Mouse (Mus musculus) midbrain, embryonic 14.5 days (tissue): ENCODE measurements around the gene Arf1. TPM values are rescaled to one million over a fixed set of nuclear protein-coding genes. Genes with fewer than 3 reads are reported as not detected.

Experiments used
- ATAC-seq: fragments of 200-750 bp; cut with Nextera tagmentation; 2 replicates; pipeline ENCODE4 v1.8.0; 2017; ENCODE audit warnings: moderate number of reproducible peaks, moderate library complexity; ENCODE audit not compliant: low FRiP score, low TSS enrichment
- DNase-seq: peaks from one replicate; pipeline ENCODE4 v3.0.0-alpha.2; 2015
- H3K27ac ChIP-seq: fragments of 300-500 bp; sonication (generic); replicated peaks from 2 replicates; pipeline ENCODE4 v1.5.1; 2014; ENCODE audit warnings: mild to moderate bottlenecking, low read depth, low read length, moderate library complexity
- H3K27me3 ChIP-seq: fragments of 300-500 bp; sonication (generic); 2 replicates; pipeline ENCODE4 v1.6.1; 2014; ENCODE audit warnings: low read length, control low read depth, mixed read lengths; ENCODE audit not compliant: control insufficient read depth, insufficient read depth
- H3K36me3 ChIP-seq: fragments of 300-500 bp; sonication (generic); 2 replicates; pipeline ENCODE4 v1.6.1; 2014; ENCODE audit warnings: low read length, control low read depth; ENCODE audit not compliant: control insufficient read depth, insufficient read depth
- H3K4me1 ChIP-seq: fragments of 300-500 bp; sonication (generic); 2 replicates; pipeline ENCODE4 v1.6.1; 2014; ENCODE audit warnings: mild to moderate bottlenecking, antibody characterized with exemption, low read length, control low read depth; ENCODE audit not compliant: control insufficient read depth, insufficient read depth
- H3K4me2 ChIP-seq: fragments of 300-500 bp; sonication (generic); 2 replicates; pipeline ENCODE4 v1.6.1; 2014; ENCODE audit warnings: mild to moderate bottlenecking, low read length, moderate library complexity
- H3K4me3 ChIP-seq: fragments of 300-500 bp; sonication (generic); replicated peaks from 2 replicates; pipeline ENCODE4 v1.5.1; 2014; ENCODE audit warnings: low read depth, low read length
- H3K9ac ChIP-seq: fragments of 300-500 bp; sonication (generic); replicated peaks from 2 replicates; pipeline ENCODE4 v1.6.1; 2014; ENCODE audit warnings: mild to moderate bottlenecking, low read length, moderate library complexity
- H3K9me3 ChIP-seq: fragments of 300-500 bp; sonication (generic); 2 replicates; pipeline ENCODE4 v1.6.1; 2016; ENCODE audit warnings: low read length, control low read depth, mixed read lengths; ENCODE audit not compliant: control insufficient read depth
- WGBS: fragments of 180-500 bp; shearing (Covaris S2); extraction: QIAGEN DNeasy Blood & Tissue Kit; methylation state at CpG from one replicate; pipeline ENCODE4 v1.1.7; 2014; 5-methylcytosine and 5-hydroxymethylcytosine counted together
- polyA plus RNA-seq: library from polyadenylated mRNA; unstranded; fragments of >200 nt; fragmentation: Nextera tagmentation; extraction: Ambion mirVana; gene quantifications from 2 replicates; pipeline ENCODE4 v1.2.1, GENCODE M21; 2014

Arf1 gene
- polyA plus RNA-seq, 1 experiment from 2014 or later, result 613 TPM

- peak overlapping the region; percentile 63 for H3K4me3 ChIP-seq
- DNase-seq, result peak; percentile 94
- under 1% methylated on average over 59 of the region's 59 CpGs for WGBS
- peak overlapping the region; percentile 74 for H3K9ac ChIP-seq
- peaks cover 14% of the 10 kb centered on the region; the same call in 1 of the 2 replicates for H3K4me1 ChIP-seq
- no peaks in the 10 kb centered on the region for H3K9me3 ChIP-seq
- H3K36me3 ChIP-seq, result peaks cover 5% of the 10 kb centered on the region
- peak overlapping the region; percentile 91 for H3K27ac ChIP-seq
- no peaks in the 10 kb centered on the region for H3K27me3 ChIP-seq
- peak overlapping the region; percentile 77 for H3K4me2 ChIP-seq
- peak; percentile 95 for ATAC-seq
These were observed 36.6 kb downstream of the Arf1 start for GRCm38 (mm10) chr11:59191231-59192058.

- H3K9ac ChIP-seq, result no peak overlapping the region
- WGBS, result 86% methylated on average over 6 of the region's 6 CpGs
These were observed 40.4 kb downstream of the Arf1 start for GRCm38 (mm10) chr11:59187706-59188105.

GRCm38 (mm10) chr11:59185490-59185889, 42.6 kb downstream of the Arf1 start:
- no peak for ATAC-seq
- H3K4me2 ChIP-seq, result no peak overlapping the region
- no peaks in the 10 kb centered on the region for H3K9me3 ChIP-seq
- H3K4me3 ChIP-seq, result no peak overlapping the region
- 84% methylated on average over 5 of the region's 5 CpGs for whole genome bisulfite sequencing
- no peak overlapping the region for H3K27ac ChIP-seq
- no peak for DNase-seq
- H3K4me1 ChIP-seq, result 0 out of 2 replicates have a peak, but pooled peaks cover 8% of the 10 kb centered on the region
- H3K27me3 ChIP-seq, result no peaks in the 10 kb centered on the region
- H3K9ac ChIP-seq, result no peak overlapping the region
- peaks cover 44% of the 10 kb centered on the region for H3K36me3 ChIP-seq

More at GRCm38 (mm10) chr11:59187706-59188105, 40.4 kb downstream of the Arf1 start:
- ATAC-seq, result no peak
- peaks cover 14% of the 10 kb centered on the region; the same call in 1 of the 2 replicates for H3K4me1 ChIP-seq
- peaks cover 41% of the 10 kb centered on the region for H3K36me3 ChIP-seq
- H3K4me2 ChIP-seq, result no peak overlapping the region
- H3K4me3 ChIP-seq, result no peak overlapping the region
- H3K9me3 ChIP-seq, result no peaks in the 10 kb centered on the region
- DNase-seq, result no peak
- H3K27ac ChIP-seq, result no peak overlapping the region
- no peaks in the 10 kb centered on the region for H3K27me3 ChIP-seq

GRCm38 (mm10) chr11:59183821-59184220, 44.2 kb downstream of the Arf1 start:
- Histone ChIP-seq H3K27me3 (peaks cover 6% of the 10 kb centered on the region; the same call in 1 of the 2 replicates), H3K27ac (no peak overlapping the region), H3K9ac (no peak overlapping the region), H3K4me3 (no peak overlapping the region), H3K4me2 (no peak overlapping the region), H3K9me3 (no peaks in the 10 kb centered on the region), H3K36me3 (peaks cover 44% of the 10 kb centered on the region), H3K4me1 (no peaks in the 10 kb centered on the region)
- no peak; the same call in 1 of the 2 replicates for ATAC-seq
- peak; percentile 78 for DNase-seq
- 36% methylated on average over 3 of the region's 3 CpGs for WGBS

- no peaks in the 10 kb centered on the region for H3K9me3 ChIP-seq
- DNase-seq, result no peak
- peaks cover 44% of the 10 kb centered on the region for H3K36me3 ChIP-seq
- no peak for ATAC-seq
- no peak within 1 kb of the TSS for H3K4me2 ChIP-seq
- peaks cover 14% of the 10 kb centered on the region for H3K27me3 ChIP-seq
- no peaks in the 10 kb centered on the region for H3K4me1 ChIP-seq
- no peak within 1 kb of the TSS for H3K27ac ChIP-seq
- WGBS, result 32% methylated on average over 3 of the region's 3 CpGs
- H3K4me3 ChIP-seq, result no peak within 1 kb of the TSS
- H3K9ac ChIP-seq, result 0 out of 2 replicates have a peak within 1 kb of the TSS, but pooled peaks have one; percentile 3
These were observed 45.2 kb downstream of the Arf1 start, which contains the start of gene Gjc2 for GRCm38 (mm10) chr11:59182864-59183331. Gene Gjc2, minus strand, starts transcription at chr11:59183213.

- Histone ChIP-seq H3K36me3 (no peaks in the 10 kb centered on the region), H3K27ac (no peak overlapping the region), H3K4me2 (no peak overlapping the region), H3K4me1 (no peaks in the 10 kb centered on the region), H3K4me3 (no peak overlapping the region), H3K27me3 (peaks cover 50% of the 10 kb centered on the region), H3K9ac (no peak overlapping the region), H3K9me3 (no peaks in the 10 kb centered on the region)
- ATAC-seq (no peak), DNase-seq (no peak)
- WGBS, result 9% methylated on average over 34 of the region's 34 CpGs
These were observed 51.1 kb downstream of the Arf1 start for GRCm38 (mm10) chr11:59176921-59177320.

- Histone ChIP-seq H3K9me3 (no peaks in the 10 kb centered on the region), H3K4me3 (no peak overlapping the region), H3K4me2 (no peak overlapping the region), H3K27me3 (peaks cover 50% of the 10 kb centered on the region), H3K36me3 (no peaks in the 10 kb centered on the region), H3K9ac (no peak overlapping the region), H3K27ac (no peak overlapping the region), H3K4me1 (no peaks in the 10 kb centered on the region)
- WGBS, result 4% methylated on average over 48 of the region's 48 CpGs
- DNase-seq (no peak), ATAC-seq (no peak)
These were observed 51.6 kb downstream of the Arf1 start for GRCm38 (mm10) chr11:59176475-59176874.

- H3K27ac ChIP-seq, result no peak overlapping the region
- H3K4me2 ChIP-seq, result no peak overlapping the region
- no peaks in the 10 kb centered on the region for H3K9me3 ChIP-seq
- DNase-seq (no peak), ATAC-seq (no peak)
- H3K36me3 ChIP-seq, result no peaks in the 10 kb centered on the region
- H3K4me3 ChIP-seq, result no peak overlapping the region
- WGBS, result 49% methylated on average over 6 of the region's 6 CpGs
- H3K27me3 ChIP-seq, result peaks cover 49% of the 10 kb centered on the region
- no peaks in the 10 kb centered on the region for H3K4me1 ChIP-seq
- H3K9ac ChIP-seq, result no peak overlapping the region
These were observed 53.8 kb downstream of the Arf1 start for GRCm38 (mm10) chr11:59174189-59174838.
